Mouse (Mus musculus) mature B cell (primary cell): ENCODE measurements around the gene Ibtk.

ENCODE experiments used
- in situ Hi-C: fragments of 300-500 bp; cut with MboI; formaldehyde crosslinking; loops from 2 replicates; pipeline ENCODE4 v1.14.3; 2019

Ibtk gene

DNA sequence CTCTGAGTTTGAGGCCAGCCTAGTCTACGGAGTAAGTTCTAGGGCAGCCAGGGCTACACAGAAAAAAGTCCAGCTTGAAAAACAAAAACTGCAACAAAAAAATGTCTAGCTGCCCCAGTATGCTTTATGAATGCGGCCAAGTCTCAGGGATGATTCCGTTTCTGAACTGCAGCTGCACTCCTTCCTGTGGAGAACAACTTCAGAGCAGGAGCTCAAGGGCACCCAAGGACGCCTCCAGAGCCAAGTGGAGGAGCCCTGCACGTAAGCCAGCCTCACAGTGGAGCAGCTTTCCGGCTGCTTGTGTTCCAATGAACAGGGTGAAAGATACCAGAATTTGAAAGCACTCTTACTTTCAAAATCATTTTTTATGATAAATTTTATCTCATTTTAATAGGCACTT is 41.8 kb downstream of the Ibtk start:
- in situ Hi-C loops: no loop called here

DNA sequence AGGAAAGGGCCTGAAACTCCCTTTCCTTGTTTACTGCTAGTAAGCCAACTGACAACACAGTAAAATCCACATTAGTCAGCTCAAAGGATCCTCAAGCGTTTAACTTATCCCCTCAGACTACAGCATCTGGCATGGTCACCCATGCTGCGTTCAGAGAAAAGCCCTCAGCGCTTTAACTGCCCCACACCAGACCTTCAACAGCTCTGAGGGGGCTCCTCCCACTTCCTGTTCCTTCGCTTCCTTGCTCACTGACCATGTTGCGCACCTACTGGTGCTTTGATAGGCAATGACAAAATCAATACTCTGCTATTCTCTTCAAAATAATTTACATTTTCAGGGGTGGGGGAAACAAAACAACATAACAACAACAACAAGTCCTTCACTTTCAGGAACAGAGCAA is 47.2 kb downstream of the Ibtk start:
- in situ Hi-C loops: no loop called here

DNA sequence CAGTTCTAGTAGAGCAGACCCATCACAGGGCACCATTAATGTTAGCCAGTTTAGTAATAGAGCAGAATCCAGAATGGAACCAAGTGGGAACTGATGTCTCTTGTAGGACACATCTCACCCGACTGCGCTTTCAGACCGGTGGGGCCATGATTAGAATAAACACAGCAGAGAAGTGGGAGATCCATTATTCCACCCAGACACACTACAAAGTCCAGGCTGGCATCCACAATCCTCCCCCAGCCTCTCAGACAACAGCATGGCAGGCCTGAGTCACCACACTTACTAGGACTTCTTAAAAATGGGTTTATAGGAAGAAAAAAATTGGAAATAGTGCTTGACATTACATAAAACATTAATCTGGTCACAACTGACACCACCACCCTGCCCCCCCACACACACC is 53.5 kb downstream of the Ibtk start:
- in situ Hi-C loops: no loop called here

DNA sequence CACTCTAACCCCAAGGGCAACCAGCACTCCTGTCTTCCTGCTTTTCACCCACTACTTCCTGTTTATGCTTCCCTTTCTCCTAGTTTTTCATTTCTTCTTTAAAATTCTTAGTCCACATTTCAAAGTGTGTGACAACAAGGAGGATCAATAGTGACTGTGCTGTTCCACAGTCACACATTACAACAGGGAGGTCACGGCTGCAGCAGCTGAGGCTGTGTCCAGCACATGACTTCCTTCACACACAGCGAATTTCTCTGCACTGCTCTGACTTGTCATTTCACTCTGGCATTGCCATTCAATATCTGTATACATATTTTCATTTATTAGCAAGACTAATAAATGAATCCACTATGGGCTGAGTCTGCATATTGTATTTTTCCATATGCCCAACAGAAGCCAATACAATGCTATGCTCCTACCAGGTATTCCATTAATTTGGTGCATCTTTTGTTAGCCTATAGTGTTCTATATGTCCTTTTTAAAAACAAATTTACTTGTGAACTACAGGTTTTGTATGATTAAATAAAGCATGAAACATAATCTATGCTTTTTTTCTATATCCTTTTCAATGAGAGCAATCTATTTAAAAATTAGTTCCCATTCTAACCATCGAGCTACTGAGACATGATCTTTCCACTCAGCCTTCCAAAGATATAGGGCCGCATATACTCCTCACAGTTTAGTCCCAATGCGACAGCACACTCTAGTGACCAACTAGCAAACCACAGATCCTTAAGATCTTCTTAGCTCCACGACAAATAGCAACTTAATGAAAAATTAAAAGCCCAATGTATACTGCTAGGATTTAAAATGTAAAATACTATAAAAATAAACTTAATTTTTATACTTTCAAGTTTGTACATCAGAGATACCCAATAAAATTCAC is 55.7 kb downstream of the Ibtk start:
- in situ Hi-C loops: no loop called here

DNA sequence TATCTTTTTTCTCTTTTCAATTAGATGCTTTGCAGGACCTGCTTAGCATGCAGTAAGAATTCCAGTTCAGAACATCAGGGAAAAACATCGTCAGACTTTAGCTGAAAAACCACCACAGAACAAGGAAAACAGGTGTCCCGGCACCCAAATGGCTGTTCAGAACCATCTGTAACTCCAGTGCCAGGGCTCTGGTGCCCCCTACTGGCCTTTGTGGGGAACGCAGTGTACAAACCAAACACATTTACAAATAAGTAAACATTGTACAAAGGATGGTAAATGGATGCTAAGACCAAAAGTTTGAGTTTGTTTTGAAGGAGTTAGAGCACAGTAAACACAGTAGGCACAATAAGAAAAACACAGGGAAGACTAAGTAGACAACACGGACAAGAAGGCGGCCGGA is 64.1 kb downstream of the Ibtk start:
- in situ Hi-C loops: no loop called here

DNA sequence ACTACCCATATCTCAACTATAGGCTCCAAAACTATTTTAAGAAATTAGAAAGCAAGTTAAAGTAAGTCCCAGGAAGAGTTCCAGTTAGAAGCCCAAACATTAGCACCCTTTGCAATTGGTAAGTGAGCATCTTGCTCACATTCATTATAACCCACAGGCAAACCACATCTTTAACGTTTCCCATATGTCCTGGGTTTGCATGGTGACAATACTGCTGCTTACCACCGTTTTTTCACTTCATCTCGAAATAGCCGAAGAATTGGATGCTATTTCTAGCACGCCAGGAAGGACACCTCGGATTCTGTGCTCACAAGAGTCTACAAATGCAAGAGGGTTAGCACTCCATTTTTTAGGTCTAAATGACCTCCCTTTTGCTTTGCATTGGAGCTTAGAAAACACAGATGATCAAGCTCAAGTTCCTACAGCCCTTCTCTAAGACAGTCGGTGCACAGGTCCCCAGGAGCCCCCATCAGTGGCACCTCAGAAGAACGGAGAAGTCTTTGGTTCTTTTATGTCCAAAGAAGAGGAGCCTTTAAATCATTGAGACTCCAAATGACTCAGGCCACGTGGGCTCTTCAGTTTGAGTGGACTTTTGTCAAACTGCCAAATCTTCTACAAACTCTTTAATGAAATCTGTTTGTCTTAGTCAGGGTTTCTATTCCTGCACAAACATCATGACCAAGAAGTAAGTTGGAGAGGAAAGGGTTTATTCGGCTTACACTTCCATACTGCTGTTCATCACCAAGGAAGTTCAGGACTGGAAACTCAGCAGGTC is 73.8 kb downstream of the Ibtk start:
- in situ Hi-C loops: no loop called here

DNA sequence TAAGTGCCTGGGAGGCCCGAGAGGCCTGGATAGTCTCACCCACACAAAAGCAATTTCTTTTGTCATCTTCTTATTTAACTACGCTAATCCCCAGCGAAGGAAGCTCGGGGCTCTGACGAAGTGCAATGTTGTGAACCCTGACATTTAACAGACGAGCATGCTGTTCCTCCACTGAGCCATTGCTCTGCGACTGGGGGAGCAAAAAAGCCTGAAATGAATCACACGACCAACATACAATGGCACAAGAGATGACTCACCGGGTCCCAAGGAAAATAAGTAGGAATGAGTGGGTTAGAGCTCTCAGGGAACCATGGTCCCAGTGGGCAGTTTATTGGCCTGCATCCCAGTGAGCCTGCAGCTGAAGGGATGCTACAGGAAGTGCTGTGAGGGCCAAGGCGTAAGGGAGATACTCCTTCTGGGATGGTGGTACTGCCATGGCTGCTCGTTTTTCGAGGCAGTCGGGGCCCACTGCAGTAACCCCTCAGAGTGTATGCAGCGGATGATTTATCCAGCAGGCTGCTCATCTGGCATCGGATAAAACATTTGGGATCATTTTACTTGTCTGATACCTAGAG is 75.1 kb downstream of the Ibtk start:
- in situ Hi-C loops: no loop called here

DNA sequence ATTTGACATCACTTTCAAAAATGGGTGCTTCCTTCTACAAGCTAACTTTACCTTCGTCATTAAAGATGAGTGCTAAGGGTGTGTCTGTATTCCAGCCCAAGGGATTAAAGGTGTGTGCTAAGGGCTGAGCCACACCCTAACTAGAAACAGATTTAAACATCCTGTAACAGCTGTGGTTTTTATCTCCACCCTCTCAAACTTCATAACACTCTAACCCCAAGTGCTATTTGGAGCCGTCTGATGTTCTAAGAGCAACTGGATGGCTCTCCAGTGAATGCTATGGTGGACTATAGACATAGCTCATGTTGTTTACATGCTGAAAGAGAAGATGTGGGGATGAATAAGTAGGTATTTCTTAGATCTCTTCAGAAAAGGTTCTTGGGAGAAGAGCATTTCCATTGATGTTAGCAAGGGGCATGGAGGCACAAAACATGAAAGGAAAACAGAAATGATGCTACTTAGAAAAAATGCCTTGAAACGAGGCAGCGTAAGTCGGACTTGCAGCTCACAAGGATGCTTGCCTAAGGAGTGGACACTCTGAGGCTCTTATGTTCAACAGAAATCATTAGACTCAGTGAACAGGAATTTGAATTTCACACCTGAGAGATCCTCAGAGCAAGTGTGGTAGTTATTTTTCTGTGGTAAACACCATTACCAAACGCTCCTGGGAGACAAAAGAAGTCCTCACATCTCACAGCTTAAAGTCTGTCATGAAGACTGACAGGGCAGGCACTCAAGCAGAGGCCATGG is 77.4 kb downstream of the Ibtk start:
- in situ Hi-C loops: no loop called here

DNA sequence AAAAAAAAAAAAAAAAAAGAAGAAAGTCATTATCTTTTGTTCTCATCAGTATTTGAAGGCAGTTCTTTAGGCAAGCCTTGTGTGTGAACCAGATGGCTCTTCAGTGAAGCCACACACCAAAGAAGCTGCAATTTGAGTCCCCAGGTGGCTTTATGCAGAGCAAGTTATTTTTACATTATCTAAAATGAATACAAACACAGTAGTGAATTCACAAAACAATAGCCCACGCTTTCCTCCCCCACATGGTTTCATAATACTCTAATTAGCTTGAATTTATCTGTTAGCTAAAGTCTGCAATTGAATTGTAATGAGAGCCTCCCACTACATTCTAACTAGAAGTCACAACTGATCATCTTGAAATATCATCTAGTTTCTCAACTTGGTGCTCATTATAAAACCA is 84.8 kb downstream of the Ibtk start:
- in situ Hi-C loops: no loop called here

DNA sequence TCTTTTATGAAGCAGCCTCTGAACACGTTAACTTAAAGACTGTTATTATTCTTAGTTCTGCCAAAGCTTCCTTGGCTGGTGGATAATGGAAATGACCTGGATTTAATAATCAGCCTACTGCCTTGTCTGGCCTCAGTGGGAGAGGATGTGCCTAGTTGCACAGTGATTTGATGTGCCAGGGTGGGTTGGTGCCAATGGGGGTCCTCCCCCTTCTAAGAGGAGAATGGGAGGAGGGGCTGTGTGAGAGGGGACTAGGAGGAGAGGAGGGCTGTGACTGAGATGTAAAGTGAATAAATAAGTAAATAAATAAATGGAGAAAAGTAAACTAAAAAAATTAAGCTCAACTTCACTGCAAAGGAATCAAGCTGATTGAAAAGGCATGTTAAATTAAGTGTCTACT is 85.3 kb downstream of the Ibtk start:
- in situ Hi-C loops: no loop called here

DNA sequence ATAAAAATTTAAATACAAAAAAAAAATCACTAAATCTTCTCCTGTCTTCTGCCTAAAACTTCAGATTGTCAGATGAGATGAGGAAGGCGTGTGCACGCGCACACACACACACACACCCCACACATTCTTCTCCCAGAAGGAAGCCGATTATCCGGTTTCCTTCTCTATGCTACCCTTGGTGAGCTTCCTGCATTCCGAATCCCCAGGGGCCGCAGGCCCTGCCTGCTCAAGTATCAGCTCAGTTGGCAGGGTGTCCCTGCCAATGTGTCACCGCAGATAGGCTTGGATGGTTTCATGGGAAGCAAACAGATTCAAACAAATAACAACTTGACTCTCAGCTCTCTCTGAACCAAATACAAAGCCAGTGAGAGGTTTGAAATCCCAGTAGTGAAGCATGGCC is 86.0 kb downstream of the Ibtk start:
- in situ Hi-C loops: no loop called here

DNA sequence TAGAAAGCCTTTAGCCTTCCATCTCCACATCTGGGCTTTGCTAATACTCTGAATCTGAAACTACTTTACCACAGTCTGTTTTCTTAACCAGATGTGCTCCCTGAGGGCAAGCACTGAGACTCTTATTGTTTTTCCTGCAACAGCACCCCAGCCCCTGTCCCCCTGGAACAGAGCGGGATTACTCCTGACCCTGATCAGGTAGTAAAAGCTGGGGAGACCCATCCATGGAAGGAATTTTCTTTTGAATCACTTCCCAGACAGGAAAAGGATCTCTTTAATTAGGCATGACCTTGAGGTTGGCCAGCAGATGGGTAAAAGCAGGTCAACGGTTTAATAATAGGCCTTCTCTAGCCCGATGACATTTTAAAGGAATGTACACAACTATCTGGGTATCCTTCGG is 95.7 kb downstream of the Ibtk start:
- in situ Hi-C loops: no loop called here

DNA sequence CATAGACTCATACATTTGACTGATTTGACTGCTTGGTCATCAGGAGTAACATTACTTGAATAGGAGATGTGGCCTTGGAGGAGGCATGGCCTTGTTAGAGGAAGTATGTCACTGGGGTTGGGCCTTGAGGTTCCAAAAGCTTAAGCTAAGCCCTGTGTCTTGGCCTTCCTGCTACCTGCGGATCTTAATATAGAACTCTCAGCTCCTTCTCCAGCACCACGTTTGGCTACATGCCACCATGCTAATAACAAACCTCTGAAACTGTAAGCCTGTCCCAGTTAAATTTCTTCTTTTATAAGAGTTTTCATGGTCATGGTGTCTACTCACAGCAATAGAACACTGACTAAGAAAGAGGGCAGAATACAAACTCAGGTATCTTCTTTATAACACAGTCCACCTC is 110.9 kb downstream of the Ibtk start:
- in situ Hi-C loops: no loop called here
